Mouse (Mus musculus) adrenal gland (tissue): Measurements from ENCODE around the gene Bdh1.

Experiments
- intact Hi-C: fragments of 180-260 bp; cut with DNase I; formaldehyde crosslinking; loops from one replicate; pipeline ENCODE4 v1.15.1; 2025

The Bdh1 gene

DNA sequence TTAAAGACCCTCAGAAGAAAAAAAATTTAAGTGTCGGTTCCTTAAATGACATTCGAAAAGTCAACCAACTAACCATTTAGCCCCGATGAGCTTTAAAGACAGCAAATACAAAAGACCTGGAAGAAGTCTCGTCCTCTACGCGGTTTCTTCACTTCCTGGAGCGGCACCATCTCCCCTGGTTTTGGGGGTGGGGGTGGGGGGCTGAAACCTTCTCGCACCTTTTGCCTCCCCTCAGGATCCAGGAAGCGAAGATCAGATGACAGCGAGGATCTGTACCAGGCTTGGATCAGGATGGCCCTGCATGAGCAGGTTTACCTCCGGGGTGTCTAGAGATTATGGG lies 6.2 kb downstream of the Bdh1 start:
- intact Hi-C loops = no loop called here

DNA sequence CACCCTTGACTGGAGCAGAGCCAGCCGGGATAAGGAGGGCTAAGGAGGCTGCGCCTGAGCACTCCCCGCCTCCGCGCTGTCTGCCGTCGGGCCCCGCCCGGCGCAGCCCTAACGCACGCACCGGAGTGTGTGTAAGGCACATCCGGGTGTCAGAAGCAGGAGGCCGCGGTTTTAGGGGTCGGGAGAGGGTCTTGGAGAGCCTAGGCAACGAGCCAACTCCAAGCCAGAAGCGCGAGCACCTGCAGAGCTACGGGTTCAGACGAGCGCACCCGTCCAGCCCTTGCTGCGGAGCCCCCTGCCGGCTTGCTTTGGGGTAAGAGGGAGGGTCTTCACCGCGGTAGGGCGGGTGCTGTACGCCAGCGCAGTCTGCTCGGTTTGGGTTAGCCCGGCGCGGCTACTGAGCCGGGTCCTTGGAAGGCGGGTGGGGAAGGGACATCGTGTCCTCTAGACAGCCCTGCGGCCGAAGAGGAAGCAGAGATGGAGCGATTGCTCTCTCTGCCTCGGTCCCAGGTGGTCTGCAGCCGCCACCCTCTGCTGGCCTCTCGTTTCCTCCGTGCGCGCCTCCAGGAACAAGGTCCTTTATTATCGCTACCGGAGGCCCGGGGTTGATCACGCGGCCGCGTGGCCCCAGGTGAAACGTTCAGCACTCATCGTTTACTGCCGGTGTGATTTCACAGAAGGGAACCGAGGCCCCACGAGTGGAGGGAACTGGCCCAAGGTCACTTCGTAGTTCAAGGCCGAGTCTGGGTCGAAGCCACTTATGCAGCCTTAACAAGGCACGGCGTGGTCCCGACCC lies 6.8 kb downstream of the Bdh1 start:
- intact Hi-C loops = no loop called here

DNA sequence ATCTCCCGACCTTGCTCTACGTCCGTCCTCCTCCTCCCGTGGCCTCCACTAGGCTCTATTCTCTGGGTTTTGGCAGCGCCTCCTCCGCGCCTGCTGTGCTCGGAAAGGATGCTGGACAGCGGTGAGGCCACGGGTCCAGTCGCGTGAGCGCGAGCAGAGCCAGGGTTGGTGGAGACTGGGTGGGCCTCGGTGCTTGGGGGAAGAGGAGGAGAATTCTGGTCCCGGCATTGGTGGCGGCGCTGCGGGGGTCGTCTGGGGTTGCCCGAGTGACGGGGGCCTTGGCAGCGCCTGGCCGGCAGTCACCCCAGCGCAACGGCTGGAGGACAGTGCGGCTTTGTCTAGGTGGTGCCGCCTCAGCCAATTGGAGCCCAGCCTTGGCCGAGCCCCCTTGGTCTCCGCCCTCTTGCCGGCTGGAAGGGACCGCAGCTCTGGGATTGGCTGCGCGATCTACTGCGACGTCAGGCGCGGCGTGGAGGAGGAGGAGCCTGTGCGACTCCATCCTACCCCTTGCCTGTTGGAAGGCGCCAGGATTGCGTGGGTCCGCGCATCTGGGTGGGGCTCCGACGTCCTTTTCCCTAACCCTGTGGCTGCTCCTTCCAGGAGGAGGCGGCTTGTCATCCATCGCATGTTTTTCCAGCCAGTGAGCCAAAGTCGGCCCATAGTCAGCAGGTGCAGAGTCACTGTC lies 7.5 kb downstream of the Bdh1 start:
- intact Hi-C loops = no loop called here

DNA sequence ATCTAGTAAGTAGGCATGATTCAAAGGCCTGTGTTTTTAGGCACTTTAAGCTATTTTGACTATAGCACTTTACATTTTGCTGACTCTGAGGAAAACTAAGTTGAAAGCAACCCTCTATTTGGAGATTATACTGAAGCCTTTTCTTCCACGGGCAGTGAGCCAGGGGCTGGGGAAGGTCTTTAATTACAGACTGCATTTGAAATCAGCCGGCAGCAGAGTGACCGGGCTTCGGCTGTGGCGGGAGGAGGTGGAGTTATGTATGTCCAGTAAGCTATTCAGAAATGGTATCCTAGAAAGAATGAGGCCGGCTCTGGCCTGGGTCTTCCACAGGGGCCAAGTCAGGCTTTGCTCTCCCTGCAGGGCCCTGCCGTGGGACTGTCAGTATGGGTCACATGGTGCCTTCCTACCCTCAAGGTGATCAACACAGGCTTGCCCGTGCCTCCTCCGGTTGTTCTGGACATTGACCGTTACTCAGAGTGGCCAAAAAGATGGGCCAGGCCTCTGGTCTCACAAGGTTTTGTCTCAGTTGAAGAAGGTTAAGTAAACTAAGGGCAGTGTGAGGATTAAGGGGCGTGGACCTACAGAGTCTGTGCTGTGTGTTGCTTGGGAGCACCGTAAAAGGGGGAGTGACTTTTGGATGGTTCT lies 11.5 kb downstream of the Bdh1 start:
- intact Hi-C loops = no loop called here

DNA sequence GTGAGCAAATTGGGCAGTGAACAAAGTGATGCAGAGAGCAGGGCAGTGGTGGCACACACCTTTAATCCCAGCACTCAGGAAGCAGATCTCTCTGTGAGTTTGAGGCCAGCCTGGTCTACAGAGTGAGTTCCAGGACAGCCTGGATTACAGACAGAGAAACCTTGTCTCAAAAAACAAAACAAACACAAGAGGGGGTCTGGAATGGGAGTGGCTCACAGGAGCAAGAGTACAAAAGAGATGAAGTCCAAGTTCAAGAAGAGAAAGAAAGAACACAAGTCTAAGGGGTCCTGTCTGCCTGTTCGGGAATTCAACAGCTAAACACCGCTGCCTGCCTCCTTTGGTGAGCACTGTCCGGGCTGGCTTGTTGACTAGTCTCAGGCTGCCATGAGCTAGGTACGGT lies 13.1 kb downstream of the Bdh1 start:
- intact Hi-C loops = no loop called here

DNA sequence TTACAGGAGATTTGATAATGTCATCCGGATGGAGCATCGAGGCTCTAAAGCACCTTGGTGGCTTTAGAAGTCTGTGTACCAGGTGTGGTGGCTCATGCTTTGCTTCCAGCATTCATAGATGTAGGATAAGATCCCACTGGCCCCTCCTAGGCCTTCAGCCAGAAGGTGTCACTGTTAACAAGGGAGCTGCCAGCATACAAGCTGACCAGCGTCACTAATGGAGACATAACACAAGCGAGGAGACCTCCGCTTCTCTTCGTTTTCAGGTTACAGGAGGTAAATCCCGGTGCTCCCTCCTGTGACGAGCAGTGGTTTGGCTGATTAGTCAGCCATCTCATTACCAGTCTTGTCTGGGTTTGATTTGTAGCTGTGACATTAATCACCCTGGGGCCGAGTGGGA lies 14.0 kb downstream of the Bdh1 start:
- intact Hi-C loops = no loop called here

DNA sequence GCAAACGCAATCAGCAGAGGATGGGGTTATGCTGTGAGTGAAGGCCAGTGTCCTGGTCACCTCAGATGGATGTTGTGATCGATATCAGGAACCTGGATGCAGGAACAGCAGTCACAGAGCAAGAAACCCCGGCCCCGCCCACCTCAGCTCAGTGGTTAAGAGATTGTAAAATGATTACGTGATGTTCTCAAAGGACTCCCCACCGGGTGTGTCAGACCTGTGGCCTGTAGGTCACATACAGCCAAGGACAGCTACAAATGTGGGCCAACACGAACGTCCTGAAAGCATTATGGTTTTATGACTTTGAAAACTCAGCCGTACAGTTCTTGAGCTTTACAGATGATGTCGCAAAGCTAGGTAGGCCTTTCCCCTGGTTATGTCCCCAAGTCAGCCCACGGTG lies 15.3 kb downstream of the Bdh1 start:
- intact Hi-C loops = no loop called here

DNA sequence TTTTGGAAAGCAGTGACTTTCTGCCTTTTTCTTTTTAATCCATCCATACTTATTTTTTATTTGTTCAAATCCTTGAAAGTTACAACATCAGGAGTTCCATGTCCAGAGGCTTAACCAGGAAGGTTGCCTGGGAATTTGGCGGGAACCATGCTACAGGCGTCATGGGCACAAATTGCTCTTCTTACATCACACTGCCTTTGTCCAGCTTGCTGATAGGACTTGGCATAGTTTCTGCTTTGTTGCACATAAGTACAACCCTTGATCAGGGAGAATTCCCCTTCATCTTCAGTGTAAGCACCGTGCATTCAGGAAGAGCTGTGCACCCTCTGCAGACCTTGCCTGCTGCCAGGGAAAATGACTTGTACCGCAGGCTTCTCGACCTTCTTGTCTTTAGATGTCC lies 17.4 kb downstream of the Bdh1 start:
- intact Hi-C loops = no loop called here

DNA sequence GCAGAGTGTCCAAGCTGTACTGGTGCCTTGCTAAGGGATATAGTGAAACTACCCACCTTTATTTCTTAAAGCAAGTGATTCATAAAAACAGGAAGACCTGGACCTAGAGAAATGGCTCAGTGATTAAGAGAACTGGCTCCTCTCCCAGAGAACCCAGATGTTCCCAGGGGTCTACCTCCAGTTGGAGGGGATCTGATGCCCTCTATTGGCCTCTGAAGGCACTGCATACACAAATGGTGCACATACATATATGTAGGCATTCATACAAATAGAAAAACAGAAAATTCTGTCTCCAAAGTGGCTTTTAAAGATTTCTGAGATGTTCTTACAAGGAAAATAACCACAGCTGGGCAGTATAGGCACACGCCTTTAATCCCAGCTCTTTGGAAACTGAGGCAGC lies 18.0 kb downstream of the Bdh1 start:
- intact Hi-C loops = no loop called here

DNA sequence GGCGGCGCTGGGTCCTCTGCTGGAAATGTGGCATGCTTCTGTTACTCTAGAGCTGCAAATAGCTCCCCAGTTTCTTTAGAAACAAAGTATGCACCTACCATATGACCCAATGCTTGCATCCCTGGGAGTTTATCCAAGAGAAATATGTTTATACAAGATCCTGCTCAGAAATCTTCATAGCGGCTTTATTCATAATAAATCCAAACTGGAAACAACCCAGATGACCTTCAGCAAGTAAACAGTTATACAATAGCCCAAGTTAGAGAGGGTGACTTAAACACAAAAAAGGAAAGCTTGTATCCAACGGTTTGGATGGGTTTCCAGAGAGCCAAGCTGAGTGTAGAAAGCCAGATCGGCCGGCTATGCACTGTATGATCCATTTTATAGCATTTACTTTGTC lies 22.4 kb downstream of the Bdh1 start:
- intact Hi-C loops = no loop called here

DNA sequence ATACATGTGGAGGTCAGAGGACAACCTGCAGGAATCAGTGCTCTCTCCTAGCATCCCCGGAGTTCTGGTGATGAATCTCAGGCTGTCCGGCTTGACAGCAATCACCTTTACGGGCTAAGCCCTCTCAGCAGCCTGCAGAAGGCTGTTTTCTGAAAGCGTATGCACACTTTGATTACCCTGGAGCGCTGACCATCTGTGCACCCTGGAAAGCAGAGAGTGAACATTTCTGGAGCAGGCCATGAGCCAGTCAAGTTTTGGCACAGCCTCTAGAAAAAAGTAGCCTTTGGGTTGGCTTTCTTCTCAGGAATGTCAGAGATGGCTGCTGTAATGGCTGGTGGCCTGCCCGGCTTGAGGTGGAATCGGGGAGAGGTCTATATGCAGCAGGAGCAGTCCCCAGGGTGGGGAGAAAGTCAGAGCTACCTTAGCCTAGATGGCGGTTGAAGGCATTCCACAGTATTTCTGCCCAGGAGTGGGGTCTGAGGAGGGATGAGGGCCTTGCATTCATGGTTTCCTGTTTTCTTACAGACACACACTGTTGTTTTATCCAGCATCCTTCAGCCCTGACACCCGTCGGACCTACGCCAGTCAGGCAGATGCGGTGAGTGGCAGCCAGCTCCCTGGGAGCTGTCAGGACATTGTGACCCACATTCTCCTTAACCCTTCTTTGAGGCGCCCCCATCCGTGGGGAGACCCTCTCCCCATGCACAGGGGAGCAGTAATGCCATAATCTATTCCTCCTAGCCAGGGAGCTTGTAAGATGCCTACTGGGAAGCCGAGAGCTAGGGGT lies 24.2 kb downstream of the Bdh1 start:
- intact Hi-C loops = no loop called here

DNA sequence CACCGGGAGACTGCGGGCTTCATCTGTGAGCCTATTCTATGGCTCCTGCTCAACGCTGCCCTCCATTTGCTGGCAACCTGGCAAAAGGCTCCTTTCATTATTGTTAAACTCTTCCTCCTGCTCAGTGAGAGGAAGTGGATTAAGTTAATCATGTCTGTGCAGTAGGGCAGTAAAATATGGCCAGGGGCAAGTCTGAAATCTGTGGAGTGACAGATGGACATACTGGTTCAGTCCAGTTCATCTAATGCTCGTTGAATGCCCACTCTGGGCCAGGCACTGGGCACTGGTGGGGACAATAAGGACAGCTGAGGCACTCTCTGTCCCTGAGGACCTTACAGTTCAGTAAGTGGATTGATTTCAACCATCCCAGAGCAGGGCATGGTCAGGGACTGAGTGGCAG lies 27.9 kb downstream of the Bdh1 start:
- intact Hi-C loops = no loop called here

DNA sequence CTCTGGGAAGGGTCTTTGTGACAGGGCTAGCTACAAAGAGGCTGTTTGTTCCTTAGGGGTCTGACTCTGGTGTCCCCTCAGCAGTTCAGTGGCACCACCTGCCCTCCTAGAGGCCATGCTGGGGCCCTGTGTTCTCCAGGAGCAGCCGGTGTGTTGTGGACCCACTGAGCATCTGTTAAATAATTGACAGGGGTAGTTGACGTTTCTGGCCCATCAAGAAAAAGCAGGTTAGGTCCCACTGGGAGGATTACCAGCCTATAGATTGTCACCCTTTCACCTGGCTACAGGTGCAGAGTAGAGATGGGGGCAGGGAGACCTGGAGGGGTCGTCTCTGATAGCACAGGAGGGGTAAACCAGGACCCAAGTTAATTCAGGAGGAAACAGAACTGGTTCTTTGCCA lies 29.2 kb downstream of the Bdh1 start:
- intact Hi-C loops = no loop called here

DNA sequence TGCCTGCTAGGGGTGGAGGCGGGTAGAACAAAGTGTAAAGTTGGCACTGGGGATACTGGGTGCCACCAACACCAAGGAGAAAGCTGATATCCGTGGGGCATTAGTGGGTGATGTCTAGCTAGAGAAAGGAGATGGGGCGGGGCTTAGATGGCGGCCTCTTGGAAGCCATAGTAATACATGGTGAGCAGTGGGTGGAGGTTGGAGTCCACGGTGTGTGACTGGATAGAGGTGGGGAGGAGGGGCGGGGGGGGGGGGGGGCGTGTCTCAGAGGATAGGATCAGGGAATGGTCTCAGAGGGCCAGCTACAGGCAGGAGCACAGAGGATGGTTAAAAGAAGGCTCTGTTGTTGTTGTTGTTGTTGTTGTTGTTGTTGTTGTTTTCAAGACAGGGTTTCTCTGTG lies 30.4 kb downstream of the Bdh1 start:
- intact Hi-C loops = no loop called here

DNA sequence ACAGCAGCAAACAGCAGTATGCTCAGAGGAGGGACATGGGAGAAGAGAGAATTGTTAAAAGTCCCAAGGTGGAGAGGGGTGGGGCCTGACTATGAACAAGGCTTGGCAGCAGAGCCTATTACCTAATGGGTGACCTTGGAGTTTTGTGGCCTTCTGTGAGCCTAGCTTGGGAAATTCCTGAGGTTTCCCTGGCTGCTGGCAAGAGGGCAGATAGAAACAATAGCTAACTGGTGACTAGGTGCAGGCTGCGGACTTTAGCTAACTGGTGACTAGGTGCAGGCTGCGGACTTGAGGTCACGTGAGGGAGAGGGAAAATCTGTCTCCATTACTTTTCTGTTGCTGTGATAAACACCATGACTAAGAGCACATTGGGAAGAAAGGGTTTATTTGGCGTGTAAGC lies 31.9 kb downstream of the Bdh1 start:
- intact Hi-C loops = no loop called here

DNA sequence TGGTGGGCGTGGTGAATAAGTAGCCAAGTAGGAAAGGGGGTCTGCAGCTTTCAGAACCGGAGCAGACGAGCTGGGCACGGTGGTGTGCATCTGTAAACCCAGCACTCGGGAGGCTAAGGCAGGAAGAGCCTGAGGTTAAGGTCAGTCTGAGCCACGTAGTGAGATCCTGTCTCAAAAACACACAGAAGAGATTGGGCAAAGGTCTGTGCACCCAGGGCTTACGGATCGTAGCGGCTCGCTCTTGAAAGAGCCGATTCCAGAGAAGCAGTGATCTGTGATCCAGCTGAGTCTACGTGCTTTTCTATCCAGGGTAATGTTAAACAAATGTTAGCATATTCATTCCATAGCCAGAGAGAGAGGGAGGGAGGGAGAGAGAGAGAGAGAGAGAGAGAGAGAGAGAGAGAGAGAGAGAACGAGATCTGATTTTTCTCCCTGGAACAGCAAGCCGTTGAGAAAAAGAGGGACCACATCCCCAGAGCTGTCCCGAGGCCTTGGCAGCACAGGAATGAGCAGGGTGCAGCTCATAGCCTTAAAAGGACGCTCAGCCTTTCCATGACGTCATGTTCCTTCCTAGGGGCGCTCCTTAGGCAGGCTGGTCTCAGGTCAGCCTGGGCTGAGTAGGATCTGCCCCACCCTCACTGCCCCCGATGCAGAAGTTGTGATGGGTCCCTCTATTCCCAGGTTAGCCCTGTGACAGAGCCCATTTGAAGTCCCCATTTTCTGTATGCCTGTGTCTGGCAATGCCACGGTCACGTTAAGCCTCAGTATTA lies 33.4 kb downstream of the Bdh1 start:
- intact Hi-C loops = loop anchor here (5.0 kb wide), 1 partner anchor 267 kb away; no protein-coding TSS in a partner anchor

DNA sequence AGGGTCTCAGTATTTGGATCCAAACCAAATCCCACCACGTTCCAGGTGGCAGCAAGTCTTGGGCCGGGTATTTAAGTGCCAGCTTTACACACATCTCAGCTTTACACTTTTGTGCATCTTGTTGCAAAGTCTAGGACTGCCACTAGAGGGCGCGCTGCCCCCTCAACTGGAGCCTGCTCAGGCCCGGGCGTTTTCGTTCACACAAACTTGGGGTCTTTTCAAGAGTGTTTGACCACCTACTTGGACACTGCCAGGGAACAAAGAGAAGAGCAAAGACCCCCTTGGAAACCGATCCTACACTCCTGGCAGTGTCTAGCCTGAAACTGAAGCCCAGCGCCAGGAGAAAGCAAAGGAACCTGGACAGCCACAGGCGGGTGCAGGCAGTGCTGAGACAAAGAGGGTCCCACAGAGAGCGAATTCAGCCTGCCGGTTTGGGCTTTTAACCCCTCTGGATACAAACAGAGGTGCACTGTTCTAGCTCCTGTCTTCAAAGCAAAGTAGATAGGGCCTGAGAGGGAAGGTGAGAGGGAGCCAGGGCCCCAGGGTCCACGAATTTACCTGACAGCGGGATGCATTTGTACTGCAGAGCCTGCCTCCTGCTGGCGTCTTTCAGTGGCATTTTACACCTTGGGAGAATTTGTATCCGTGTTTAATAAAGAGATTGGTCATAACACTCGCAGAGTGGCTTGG lies 36.3 kb downstream of the Bdh1 start:
- intact Hi-C loops = loop anchor here (5.0 kb wide), 1 partner anchor 264 kb away; no protein-coding TSS in a partner anchor

DNA sequence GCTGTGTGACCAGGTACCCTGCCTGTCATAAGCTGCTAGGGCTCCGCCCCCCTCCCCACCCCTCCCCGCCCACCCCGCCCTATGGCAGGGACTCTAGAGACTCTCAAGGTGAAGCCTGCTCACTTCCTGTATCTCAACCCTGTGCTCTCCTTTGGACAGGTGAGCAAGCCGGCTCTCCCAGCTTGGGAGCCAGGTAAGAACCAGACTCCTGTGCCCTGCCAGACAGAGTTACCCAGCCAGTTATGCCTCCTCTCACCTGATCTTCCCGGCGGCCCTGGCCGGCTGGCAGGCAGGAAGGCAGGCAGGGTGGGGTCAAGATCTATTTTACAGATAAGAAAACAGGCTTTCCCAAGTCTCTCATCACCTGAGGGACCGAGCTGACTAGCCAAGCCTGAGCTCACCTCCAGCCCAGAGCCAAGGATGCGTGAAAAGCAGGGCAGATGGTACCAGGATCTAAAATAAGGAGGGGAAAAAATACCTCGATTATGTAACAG lies 37.9 kb downstream of the Bdh1 start:
- intact Hi-C loops = loop anchor here (5.0 to 10.0 kb wide), 2 partner anchors 262 to 455 kb away; no protein-coding TSS in a partner anchor

DNA sequence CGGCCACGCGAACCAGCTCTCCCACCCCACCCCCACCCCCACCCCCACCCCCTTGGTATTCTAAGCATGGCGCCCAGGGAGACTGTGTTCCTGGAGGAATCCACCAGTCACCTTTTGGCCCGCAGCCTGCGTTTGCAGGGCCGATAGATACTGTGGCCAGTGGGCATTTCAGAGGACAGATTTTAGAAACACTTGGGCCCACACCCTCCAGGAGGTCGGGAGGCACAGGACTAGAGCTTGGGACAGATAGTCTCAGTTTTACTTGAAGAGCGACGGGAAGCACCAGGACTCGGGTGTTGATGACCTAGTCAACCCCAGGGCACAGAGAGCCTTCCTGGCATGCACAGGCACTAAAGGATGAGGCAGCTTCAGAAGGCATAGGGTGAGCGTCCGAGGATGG lies 38.4 kb downstream of the Bdh1 start:
- intact Hi-C loops = loop anchor here (10.0 kb wide), 1 partner anchor 454 kb away; no protein-coding TSS in a partner anchor

DNA sequence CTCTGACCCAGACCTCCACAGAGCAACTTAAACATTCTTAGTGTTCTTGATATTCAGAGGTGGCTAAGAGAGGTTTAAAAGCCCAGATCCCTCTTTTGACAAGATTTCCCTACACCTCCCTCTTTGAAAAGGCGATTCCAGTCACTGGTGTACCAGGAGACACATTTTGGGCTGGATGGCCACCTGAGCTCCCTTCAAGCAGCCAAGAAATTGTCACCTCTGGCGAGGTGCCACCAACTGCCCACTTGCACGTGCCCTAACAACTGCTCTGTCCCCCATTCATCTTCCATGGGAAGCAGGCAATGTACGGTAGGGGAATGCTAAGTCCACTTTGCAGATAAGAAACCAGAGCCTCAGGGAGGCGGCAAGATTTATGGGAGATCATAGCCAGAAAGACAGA lies 39.0 kb downstream of the Bdh1 start:
- intact Hi-C loops = loop anchor here (10.0 kb wide), 1 partner anchor 454 kb away; no protein-coding TSS in a partner anchor
